ENCODE assay signal across 8 mouse cellular contexts in genomic region chr7:24608017-24608416, GRCm38 (mm10). TPM values are rescaled to one million over a fixed set of nuclear protein-coding genes. Genes with fewer than 3 reads are reported as not detected.
A peak's percentile ranks its signal among the peaks of the same experiment; 100 is the strongest.
DNase-seq lines count a peak whose midpoint lies in the region; ATAC-seq lines count a peak whose summit lies in the region.

No protein-coding gene starts in this region.

- H3K4me3 ChIP-seq in limb, embryonic 13.5 days, result no peak overlapping the region
- no peak overlapping the region for H3K4me3 ChIP-seq in midbrain, embryonic 15.5 days

- no peak overlapping the region for H3K27ac ChIP-seq in limb, embryonic 13.5 days
- H3K27ac ChIP-seq in midbrain, embryonic 15.5 days, result no peak overlapping the region

- WGBS in limb, embryonic 13.5 days, result 50% methylated on average over 6 of the region's 6 CpGs
- 49% methylated on average over 6 of the region's 6 CpGs for WGBS in midbrain, embryonic 15.5 days

- no peak for DNase-seq in cerebellum, adult 11-12 months
- peak; percentile 32 for DNase-seq in MN1 (ENCODE audit: low spot score)
- peak; percentile 39 to 40 for DNase-seq in heart, postnatal 36 days
- peak; percentile 91 for DNase-seq in thymus, postnatal 0 days (ENCODE audit: low spot score)

- H3K27me3 ChIP-seq in limb, embryonic 13.5 days, result peaks cover 49% of the 10 kb centered on the region
- peaks cover 37% of the 10 kb centered on the region for H3K27me3 ChIP-seq in midbrain, embryonic 15.5 days (replicated peaks)

- no peak overlapping the region for H3K4me2 ChIP-seq in limb, embryonic 13.5 days (replicated peaks)
- H3K4me2 ChIP-seq in midbrain, embryonic 15.5 days, result no peak overlapping the region

- intact Hi-C loops in heart, postnatal 36 days (cut with DNase I), result loop anchor here (10.0 kb wide), 1 partner anchor 367 kb away; the partner anchor contains the start of gene Rabac1

- peaks cover 23% of the 10 kb centered on the region for H3K4me1 ChIP-seq in limb, embryonic 13.5 days
- peaks cover 20% of the 10 kb centered on the region for H3K4me1 ChIP-seq in midbrain, embryonic 15.5 days

- H3K9ac ChIP-seq in limb, embryonic 13.5 days, result no peak overlapping the region
- no peak overlapping the region for H3K9ac ChIP-seq in midbrain, embryonic 15.5 days

- H3K36me3 ChIP-seq in limb, embryonic 13.5 days, result peaks cover 17% of the 10 kb centered on the region; the same call in 1 of the 2 replicates
- H3K36me3 ChIP-seq in midbrain, embryonic 15.5 days (replicated peaks), result no peaks in the 10 kb centered on the region

- ATAC-seq in cerebellum, adult (ENCODE audit: insufficient number of reproducible peaks, low FRiP score, low TSS enrichment), result peak; percentile 52; the same call in 1 of the 2 replicates
- ATAC-seq in erythroid progenitor cell, adult 5-6 weeks (replicated peaks; ENCODE audit: low FRiP score, poor library complexity, severe bottlenecking), result 0 out of 2 replicates have a peak, but pooled peaks have one; percentile 15
- ATAC-seq in limb, embryonic 13.5 days (ENCODE audit: low FRiP score, low read depth), result peak; percentile 62; the same call in 1 of the 2 replicates
- peak; percentile 86 for ATAC-seq in midbrain, embryonic 15.5 days (replicated peaks)

- H3K9me3 ChIP-seq in limb, embryonic 13.5 days, result no peaks in the 10 kb centered on the region
- H3K9me3 ChIP-seq in midbrain, embryonic 15.5 days, result no peaks in the 10 kb centered on the region

RNA-seq across cellular contexts. Expression of gene Phldb3, which starts 2.5 kb away (rescaled TPM):
- not detected in 2 replicates for total RNA-seq in erythroid progenitor cell, adult 5-6 weeks (2015; ENCODE audit: low replicate concordance)
- 0.64 and 7.0 TPM in 2 replicates for total RNA-seq in erythroid progenitor cell, adult 5-6 weeks (2017; ENCODE audit: low replicate concordance)
- total RNA-seq in heart, postnatal 36 days (2021), result under 1 TPM; 0.36 to 0.89 TPM
- 0.24 and 0.34 TPM in 2 replicates for polyA plus RNA-seq in limb, embryonic 13.5 days (2015; fragmentation: Nextera tagmentation; extraction: Ambion mirVana)
- polyA plus RNA-seq in midbrain, embryonic 15.5 days (2015; fragmentation: Nextera tagmentation; extraction: Ambion mirVana), result not detected in 2 replicates
- polyA plus RNA-seq in thymus, postnatal 0 days (2015; fragmentation: Nextera tagmentation; extraction: Ambion mirVana), result 0.47 and 0.73 TPM in 2 replicates

RNA-seq across cellular contexts. Expression of gene Zfp575, which starts 20.6 kb away (rescaled TPM):
- total RNA-seq in erythroid progenitor cell, adult 5-6 weeks (2015; ENCODE audit: low replicate concordance), result not detected in 2 replicates
- 0.26 TPM in 1 of 2 replicates, not detected in the other for total RNA-seq in erythroid progenitor cell, adult 5-6 weeks (2017; ENCODE audit: low replicate concordance)
- under 1 TPM; 0.08 to 0.11 TPM for total RNA-seq in heart, postnatal 36 days (2021)
- polyA plus RNA-seq in limb, embryonic 13.5 days (2015; fragmentation: Nextera tagmentation; extraction: Ambion mirVana), result 5.9 and 6.2 TPM in 2 replicates
- polyA plus RNA-seq in midbrain, embryonic 15.5 days (2015; fragmentation: Nextera tagmentation; extraction: Ambion mirVana), result 16.3 and 18.1 TPM in 2 replicates
- polyA plus RNA-seq in thymus, postnatal 0 days (2015; fragmentation: Nextera tagmentation; extraction: Ambion mirVana), result 0.48 and 0.71 TPM in 2 replicates

RNA-seq across cellular contexts. Expression of gene Ethe1, which starts 20.7 kb away (rescaled TPM):
- total RNA-seq in erythroid progenitor cell, adult 5-6 weeks (2015; ENCODE audit: low replicate concordance), result 11.2 and 11.3 TPM in 2 replicates
- 6.8 and 9.2 TPM in 2 replicates for total RNA-seq in erythroid progenitor cell, adult 5-6 weeks (2017; ENCODE audit: low replicate concordance)
- total RNA-seq in heart, postnatal 36 days (2021), result 10 to 100 TPM; 52.9 to 56.5 TPM
- 28.2 TPM in 2 replicates for polyA plus RNA-seq in limb, embryonic 13.5 days (2015; fragmentation: Nextera tagmentation; extraction: Ambion mirVana)
- 25.4 and 25.8 TPM in 2 replicates for polyA plus RNA-seq in midbrain, embryonic 15.5 days (2015; fragmentation: Nextera tagmentation; extraction: Ambion mirVana)
- polyA plus RNA-seq in thymus, postnatal 0 days (2015; fragmentation: Nextera tagmentation; extraction: Ambion mirVana), result 39.2 and 39.9 TPM in 2 replicates

RNA-seq across cellular contexts. Expression of gene Lypd3, which starts 28.3 kb away (rescaled TPM):
- not detected in 2 replicates for total RNA-seq in erythroid progenitor cell, adult 5-6 weeks (2015; ENCODE audit: low replicate concordance)
- not detected in 2 replicates for total RNA-seq in erythroid progenitor cell, adult 5-6 weeks (2017; ENCODE audit: low replicate concordance)
- not detected for total RNA-seq in heart, postnatal 36 days (2021)
- 7.9 and 10.2 TPM in 2 replicates for polyA plus RNA-seq in limb, embryonic 13.5 days (2015; fragmentation: Nextera tagmentation; extraction: Ambion mirVana)
- 0.31 and 0.49 TPM in 2 replicates for polyA plus RNA-seq in midbrain, embryonic 15.5 days (2015; fragmentation: Nextera tagmentation; extraction: Ambion mirVana)
- 1.8 and 2.2 TPM in 2 replicates for polyA plus RNA-seq in thymus, postnatal 0 days (2015; fragmentation: Nextera tagmentation; extraction: Ambion mirVana)

Comparison
In these comparisons a context has a peak if more than half of its experiments do, and no peak if none do; other contexts are left out.
1. ATAC-seq: peak in every context shown above with its lines; median percentile 86 in midbrain, embryonic 15.5 days; 62 in limb, embryonic 13.5 days; 52 in cerebellum, adult; 15 in erythroid progenitor cell, adult 5-6 weeks.